Mouse (Mus musculus): Measurements from ENCODE around the gene Grcc10. TPM values are rescaled to one million over a fixed set of nuclear protein-coding genes. Genes with fewer than 3 reads are reported as not detected.

Gene Grcc10
- polyA plus RNA-seq, 1 experiment: 221 TPM

GRCm38 (mm10) chr6:124737040-124737439 lies 4.1 kb downstream of the Grcc10 start:
- peaks cover 45% of the 10 kb centered on the region for H3K4me1 ChIP-seq (ENCODE audit: control insufficient read depth, insufficient read depth, low read length)
- no peak overlapping the region for H3K27ac ChIP-seq (ENCODE audit: insufficient read depth, low read depth, low read length)
- H3K4me3 ChIP-seq (ENCODE audit: insufficient read depth, low read length): no peak overlapping the region
- TF ChIP-seq POLR2A (IDR thresholded peaks at IDR 0.05; ENCODE audit: borderline replicate concordance, low read depth, low read length) (no peak), CTCF (IDR thresholded peaks at IDR 0.05; ENCODE audit: low read depth, low read length) (no peak)

GRCm38 (mm10) chr6:124734417-124734816 lies 6.8 kb downstream of the Grcc10 start:
- TF ChIP-seq POLR2A (IDR thresholded peaks at IDR 0.05; ENCODE audit: borderline replicate concordance, low read depth, low read length) (no peak), CTCF (IDR thresholded peaks at IDR 0.05; ENCODE audit: low read depth, low read length) (no peak)
- no peak overlapping the region for H3K27ac ChIP-seq (ENCODE audit: insufficient read depth, low read depth, low read length)

DNA sequence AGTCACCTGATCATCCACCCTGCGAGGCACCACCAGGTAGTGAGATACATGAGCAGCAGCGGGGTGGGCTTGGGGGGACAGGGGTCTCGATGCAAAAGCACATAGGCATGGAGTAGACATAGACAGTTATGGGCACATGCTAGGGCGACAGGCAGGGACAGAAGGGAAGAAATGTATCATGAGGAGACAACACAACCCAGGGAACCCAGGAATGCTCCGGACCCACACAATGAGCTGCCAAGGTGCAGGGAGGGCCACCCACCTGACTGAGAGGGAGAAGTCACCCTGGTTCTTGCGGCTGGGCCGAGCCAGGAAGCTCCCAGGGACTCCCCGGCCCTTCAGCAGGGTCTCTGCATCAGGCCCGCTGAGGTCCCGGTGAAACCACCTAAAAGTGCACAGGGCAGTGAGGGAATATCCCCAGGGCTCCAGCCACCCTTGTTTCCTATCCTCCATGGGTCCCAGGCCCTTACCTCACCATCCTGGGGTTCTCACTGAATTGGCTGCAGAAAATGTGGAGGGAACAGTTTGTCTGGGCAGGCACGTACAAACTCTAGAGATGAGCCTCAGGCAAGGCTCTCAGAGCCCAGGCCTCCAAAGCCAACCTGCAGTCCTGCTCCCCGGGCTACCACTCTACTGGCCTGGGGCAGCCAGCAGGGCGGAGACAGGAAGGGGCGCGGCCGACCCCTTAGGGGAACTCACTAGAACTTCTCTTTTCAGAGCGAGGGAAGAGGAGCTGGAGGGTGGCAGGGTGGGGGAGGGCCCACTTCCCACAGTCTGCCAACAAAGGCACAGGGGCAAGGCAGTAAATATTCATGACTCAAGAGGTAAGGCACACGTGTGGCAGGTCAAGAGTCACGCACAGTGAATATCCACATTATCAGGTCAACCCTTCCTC lies 8.5 kb downstream of the Grcc10 start:
- Histone ChIP-seq H3K27ac (ENCODE audit: insufficient read depth, low read depth, low read length) (peak overlapping the region; percentile 98), H3K4me3 (ENCODE audit: insufficient read depth, low read length) (peak overlapping the region; percentile 95), H3K4me1 (ENCODE audit: control insufficient read depth, insufficient read depth, low read length) (peaks cover 48% of the 10 kb centered on the region)
- TF ChIP-seq CTCF (IDR thresholded peaks at IDR 0.05; ENCODE audit: low read depth, low read length) (no peak), POLR2A (IDR thresholded peaks at IDR 0.05; ENCODE audit: borderline replicate concordance, low read depth, low read length) (peak; percentile 75; the same call in 1 of the 2 replicates)

More at GRCm38 (mm10) chr6:124734417-124734816, 6.8 kb downstream of the Grcc10 start:
- Histone ChIP-seq H3K4me3 (ENCODE audit: insufficient read depth, low read length) (no peak overlapping the region), H3K4me1 (ENCODE audit: control insufficient read depth, insufficient read depth, low read length) (peaks cover 48% of the 10 kb centered on the region)

DNA sequence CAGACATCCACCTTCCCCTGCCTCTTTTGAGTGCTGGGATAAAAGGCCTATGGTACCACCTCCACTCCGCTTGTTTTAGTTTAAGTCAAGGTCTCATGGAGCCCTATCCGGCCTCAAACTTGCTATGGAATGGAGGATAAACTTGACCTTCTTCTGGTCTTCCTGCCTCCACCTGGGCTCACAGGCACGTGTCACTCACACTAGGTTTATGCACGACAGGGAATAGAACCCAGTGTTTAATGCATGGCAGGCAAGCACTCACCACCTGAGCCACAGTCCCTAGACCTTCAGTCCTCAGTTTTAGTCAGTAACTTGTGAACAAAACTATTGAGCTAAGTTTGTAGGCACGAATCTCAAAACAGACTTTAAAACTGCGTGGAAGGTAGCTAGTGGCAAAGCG lies 10.1 kb downstream of the Grcc10 start:
- H3K4me3 ChIP-seq (ENCODE audit: insufficient read depth, low read length): peak overlapping the region; percentile 95
- TF ChIP-seq POLR2A (IDR thresholded peaks at IDR 0.05; ENCODE audit: borderline replicate concordance, low read depth, low read length) (no peak), CTCF (IDR thresholded peaks at IDR 0.05; ENCODE audit: low read depth, low read length) (no peak)
- H3K4me1 ChIP-seq (ENCODE audit: control insufficient read depth, insufficient read depth, low read length): peaks cover 52% of the 10 kb centered on the region
- peak overlapping the region; percentile 98 for H3K27ac ChIP-seq (ENCODE audit: insufficient read depth, low read depth, low read length)

DNA sequence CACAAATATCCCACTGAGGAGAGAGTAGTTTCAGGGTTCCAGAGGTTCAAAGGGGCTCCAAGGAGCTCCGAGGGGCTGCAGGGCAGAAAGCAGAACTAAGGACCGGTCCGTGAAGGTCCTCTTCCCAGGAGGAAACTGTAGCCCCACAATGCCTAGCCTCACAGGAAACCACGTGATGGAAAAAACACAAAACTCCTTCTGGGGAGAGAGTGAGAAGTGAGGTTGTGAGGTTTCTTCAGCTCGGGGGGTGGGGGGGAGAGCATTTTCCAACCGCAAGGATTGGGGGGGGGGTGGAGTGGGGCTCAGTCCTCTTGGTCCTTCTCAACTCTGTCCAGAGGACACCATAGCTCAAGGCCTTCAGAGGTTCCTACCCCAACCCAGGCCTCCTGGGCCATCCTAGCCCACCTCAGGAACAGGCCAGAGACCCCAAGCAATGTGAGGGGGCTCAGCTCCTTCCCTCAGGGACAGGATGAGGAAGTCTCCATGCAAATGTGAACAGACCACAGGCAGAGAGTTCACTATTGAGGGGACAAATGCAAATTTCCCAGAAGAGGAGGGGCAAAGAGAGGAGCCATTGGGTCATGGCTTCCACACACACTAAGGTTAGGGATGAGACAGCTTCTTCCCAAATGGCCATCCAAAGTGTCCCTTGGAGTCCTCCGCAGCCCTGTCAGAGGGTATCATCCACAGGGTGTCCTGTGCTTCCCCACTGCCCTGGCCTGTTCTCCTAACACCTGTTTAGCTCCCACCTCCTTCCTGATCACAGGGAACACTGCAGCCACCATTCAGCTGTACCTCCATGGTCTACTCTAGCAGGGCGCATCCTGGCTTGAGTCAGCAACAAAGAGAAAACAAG lies 11.1 kb downstream of the Grcc10 start:
- H3K27ac ChIP-seq (ENCODE audit: insufficient read depth, low read depth, low read length): peak overlapping the region; percentile 98
- peaks cover 58% of the 10 kb centered on the region for H3K4me1 ChIP-seq (ENCODE audit: control insufficient read depth, insufficient read depth, low read length)
- peak overlapping the region; percentile 95 for H3K4me3 ChIP-seq (ENCODE audit: insufficient read depth, low read length)
- TF ChIP-seq POLR2A (IDR thresholded peaks at IDR 0.05; ENCODE audit: borderline replicate concordance, low read depth, low read length) (no peak), CTCF (IDR thresholded peaks at IDR 0.05; ENCODE audit: low read depth, low read length) (no peak)

GRCm38 (mm10) chr6:124728621-124729020 lies 12.6 kb downstream of the Grcc10 start:
- no peak overlapping the region for H3K4me3 ChIP-seq (ENCODE audit: insufficient read depth, low read length)
- TF ChIP-seq CTCF (IDR thresholded peaks at IDR 0.05; ENCODE audit: low read depth, low read length): no peak
- TF ChIP-seq POLR2A (IDR thresholded peaks at IDR 0.05; ENCODE audit: borderline replicate concordance, low read depth, low read length): no peak
- H3K4me1 ChIP-seq (ENCODE audit: control insufficient read depth, insufficient read depth, low read length): peaks cover 61% of the 10 kb centered on the region
- 0 out of 2 replicates have a peak overlapping the region, but pooled peaks have one; percentile 97 for H3K27ac ChIP-seq (ENCODE audit: insufficient read depth, low read depth, low read length)

GRCm38 (mm10) chr6:124724472-124724871 lies 16.7 kb downstream of the Grcc10 start:
- Histone ChIP-seq H3K27ac (ENCODE audit: insufficient read depth, low read depth, low read length) (peak overlapping the region; percentile 79), H3K4me3 (ENCODE audit: insufficient read depth, low read length) (peak overlapping the region; percentile 17), H3K4me1 (ENCODE audit: control insufficient read depth, insufficient read depth, low read length) (peaks cover 69% of the 10 kb centered on the region)
- TF ChIP-seq POLR2A (IDR thresholded peaks at IDR 0.05; ENCODE audit: borderline replicate concordance, low read depth, low read length): no peak
- TF ChIP-seq CTCF (IDR thresholded peaks at IDR 0.05; ENCODE audit: low read depth, low read length): no peak

GRCm38 (mm10) chr6:124723541-124723940 lies 17.6 kb downstream of the Grcc10 start:
- no peak for TF ChIP-seq CTCF (IDR thresholded peaks at IDR 0.05; ENCODE audit: low read depth, low read length)
- no peak for TF ChIP-seq POLR2A (IDR thresholded peaks at IDR 0.05; ENCODE audit: borderline replicate concordance, low read depth, low read length)
- peak overlapping the region; percentile 19 for H3K4me3 ChIP-seq (ENCODE audit: insufficient read depth, low read length)
- peaks cover 61% of the 10 kb centered on the region for H3K4me1 ChIP-seq (ENCODE audit: control insufficient read depth, insufficient read depth, low read length)
- peak overlapping the region; percentile 79 for H3K27ac ChIP-seq (ENCODE audit: insufficient read depth, low read depth, low read length)

- Histone ChIP-seq H3K4me3 (ENCODE audit: insufficient read depth, low read length) (peak overlapping the region; percentile 19), H3K4me1 (ENCODE audit: control insufficient read depth, insufficient read depth, low read length) (peaks cover 55% of the 10 kb centered on the region), H3K27ac (ENCODE audit: insufficient read depth, low read depth, low read length) (peak overlapping the region; percentile 79)
- no peak for TF ChIP-seq CTCF (IDR thresholded peaks at IDR 0.05; ENCODE audit: low read depth, low read length)
- no peak for TF ChIP-seq POLR2A (IDR thresholded peaks at IDR 0.05; ENCODE audit: borderline replicate concordance, low read depth, low read length)
Measured at GRCm38 (mm10) chr6:124722876-124723473, 18.2 kb downstream of the Grcc10 start.
